Mouse (Mus musculus) embryonic fibroblast, embryonic 13.5 days (primary cell): ENCODE measurements at regions not wholly inside any gene's neighbourhood (a gene's known extent, or its start where the extent isn't known, plus 50 kb on each side); places are given as distances from the start of the nearest gene placed in this dataset.

Experiments used
- H3K27ac ChIP-seq: 2 replicates; pipeline ENCODE4 v1.5.1; 2012; ENCODE audit warnings: low read length, control low read depth, inconsistent platforms; ENCODE audit not compliant: insufficient read depth
- H3K4me1 ChIP-seq: 2 replicates; pipeline ENCODE4 v1.6.1; 2011; ENCODE audit warnings: low read length; ENCODE audit not compliant: control insufficient read depth, insufficient read depth
- H3K4me3 ChIP-seq: 2 replicates; pipeline ENCODE4 v1.5.1; 2011; ENCODE audit warnings: mild to moderate bottlenecking, control low read depth, low read length; ENCODE audit not compliant: insufficient read depth
- CTCF ChIP-seq: IDR thresholded peaks from 2 replicates; pipeline ENCODE4 v1.5.1; 2011; ENCODE audit warnings: mild to moderate bottlenecking, control low read depth, low read length, moderate library complexity, borderline replicate concordance; ENCODE audit not compliant: insufficient read depth
- POLR2A ChIP-seq: IDR thresholded peaks from 2 replicates; pipeline ENCODE4 v1.6.1; 2011; ENCODE audit warnings: low read depth, mild to moderate bottlenecking, control low read depth, low read length, moderate library complexity

DNA sequence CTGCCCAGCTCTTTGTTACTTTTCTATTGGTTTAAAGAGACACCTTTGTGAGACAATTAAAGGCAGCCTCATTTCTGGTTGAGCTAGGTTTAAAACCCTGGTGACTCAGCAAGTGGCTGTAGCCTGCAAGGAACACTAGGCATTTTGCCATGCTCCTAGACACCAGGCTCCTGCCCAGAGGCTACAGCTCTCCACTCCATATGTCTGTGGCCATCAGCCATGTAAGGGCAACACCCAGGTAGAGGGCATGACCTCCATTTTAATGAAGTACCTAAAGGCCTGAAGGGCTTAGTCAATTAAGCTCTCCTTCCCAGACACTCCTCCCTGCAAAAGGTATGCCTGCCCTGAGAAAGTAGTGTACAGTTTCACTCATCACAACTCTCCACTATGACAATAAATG is 130.9 kb downstream of the Bod1 start:
- no peak overlapping the region for H3K4me3 ChIP-seq
- H3K27ac ChIP-seq: no peak overlapping the region
- H3K4me1 ChIP-seq: no peaks in the 10 kb centered on the region
- TF ChIP-seq CTCF (no peak), POLR2A (no peak)

DNA sequence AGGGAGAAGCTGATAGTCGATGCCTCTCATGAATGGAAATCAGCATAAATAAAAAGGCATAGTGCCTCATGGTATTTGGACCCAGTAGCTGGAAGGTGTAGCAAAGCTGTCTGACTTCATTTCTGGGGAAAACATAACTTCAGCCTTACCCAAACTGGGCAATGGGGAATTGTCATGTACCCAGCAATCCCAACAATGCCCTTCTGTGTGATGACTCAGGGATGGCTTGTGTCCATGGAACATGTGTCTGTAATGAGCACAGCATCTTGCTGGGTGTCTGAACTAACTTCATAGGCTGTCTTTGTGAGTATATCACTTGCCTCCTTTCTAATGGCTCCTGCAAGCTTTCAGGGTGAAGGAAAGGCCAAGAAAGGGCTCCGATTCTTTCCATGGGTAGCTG is 140.3 kb downstream of the Bod1 start:
- no peak overlapping the region for H3K4me3 ChIP-seq

DNA sequence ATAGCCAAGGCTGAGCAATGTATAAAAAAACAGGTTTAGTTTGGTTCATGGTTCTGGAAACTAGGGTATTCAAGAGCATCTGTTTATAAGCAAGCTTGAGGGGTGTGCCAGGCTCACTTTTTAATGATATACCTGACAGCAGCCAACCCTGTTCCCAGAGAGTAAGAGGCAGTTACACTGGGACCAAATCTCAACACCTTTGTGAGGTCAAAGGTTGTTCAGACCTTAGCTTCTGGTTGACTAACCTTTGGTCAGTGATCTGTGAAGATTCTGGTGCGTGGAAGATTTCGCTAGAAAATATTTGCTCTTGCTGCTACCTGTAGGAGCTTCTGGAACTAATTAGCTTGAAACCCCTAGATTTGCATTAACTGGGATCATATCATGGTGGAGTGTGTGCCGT is 140.8 kb downstream of the Bod1 start:
- TF ChIP-seq CTCF (no peak), POLR2A (no peak)
- 0 out of 2 replicates have a peak, but pooled peaks cover 7% of the 10 kb centered on the region for H3K4me1 ChIP-seq
- H3K27ac ChIP-seq: no peak overlapping the region
- H3K4me3 ChIP-seq: no peak overlapping the region

More for the DNA sequence above, 140.3 kb downstream of the Bod1 start:
- 0 out of 2 replicates have a peak, but pooled peaks cover 7% of the 10 kb centered on the region for H3K4me1 ChIP-seq
- TF ChIP-seq POLR2A (no peak), CTCF (no peak)
- H3K27ac ChIP-seq: no peak overlapping the region

DNA sequence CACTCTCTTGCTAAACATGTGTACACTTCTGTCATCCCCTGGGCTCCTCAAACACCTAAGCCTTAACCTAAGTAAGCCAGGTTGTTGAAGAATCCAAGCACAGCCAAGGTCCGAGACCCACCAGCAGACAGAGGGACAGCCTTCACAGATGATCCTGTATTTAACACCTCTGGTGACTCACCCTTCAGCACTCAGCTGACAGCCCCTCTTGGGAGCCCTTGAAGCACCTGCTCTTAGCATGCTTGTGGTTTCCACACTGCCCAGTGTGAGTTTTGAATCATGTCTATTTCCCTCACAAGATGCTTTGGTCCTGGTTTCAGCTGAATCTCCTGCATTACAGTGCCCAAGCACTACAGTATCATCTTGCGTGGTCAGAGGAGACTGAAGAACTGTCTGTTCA is 142.0 kb downstream of the Bod1 start:
- TF ChIP-seq POLR2A (no peak), CTCF (no peak)
- Histone ChIP-seq H3K27ac (no peak overlapping the region), H3K4me1 (0 out of 2 replicates have a peak, but pooled peaks cover 7% of the 10 kb centered on the region), H3K4me3 (no peak overlapping the region)

DNA sequence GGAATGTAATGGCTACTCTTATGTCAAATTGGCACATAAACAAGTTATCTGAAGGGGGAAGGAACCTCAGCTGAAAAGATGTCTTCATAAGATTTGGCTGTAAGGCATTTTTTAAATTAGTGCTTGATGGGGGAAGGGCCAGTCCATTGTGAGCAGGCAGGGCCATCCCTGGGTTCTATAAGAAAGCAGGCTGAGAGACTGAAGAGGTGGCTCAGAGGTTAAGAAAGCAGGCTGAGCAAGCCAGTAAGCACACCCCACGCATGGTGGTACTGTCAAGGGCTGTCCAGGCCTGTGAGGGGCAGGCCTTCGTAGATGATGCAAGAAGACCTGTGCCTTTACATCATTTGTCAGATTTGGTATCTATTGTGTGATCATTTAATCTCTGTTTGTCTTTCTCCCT is 147.0 kb downstream of the Bod1 start:
- H3K4me3 ChIP-seq: no peak overlapping the region
- peaks cover 9% of the 10 kb centered on the region for H3K4me1 ChIP-seq
- TF ChIP-seq POLR2A: no peak
- TF ChIP-seq CTCF: no peak
- H3K27ac ChIP-seq: no peak overlapping the region

DNA sequence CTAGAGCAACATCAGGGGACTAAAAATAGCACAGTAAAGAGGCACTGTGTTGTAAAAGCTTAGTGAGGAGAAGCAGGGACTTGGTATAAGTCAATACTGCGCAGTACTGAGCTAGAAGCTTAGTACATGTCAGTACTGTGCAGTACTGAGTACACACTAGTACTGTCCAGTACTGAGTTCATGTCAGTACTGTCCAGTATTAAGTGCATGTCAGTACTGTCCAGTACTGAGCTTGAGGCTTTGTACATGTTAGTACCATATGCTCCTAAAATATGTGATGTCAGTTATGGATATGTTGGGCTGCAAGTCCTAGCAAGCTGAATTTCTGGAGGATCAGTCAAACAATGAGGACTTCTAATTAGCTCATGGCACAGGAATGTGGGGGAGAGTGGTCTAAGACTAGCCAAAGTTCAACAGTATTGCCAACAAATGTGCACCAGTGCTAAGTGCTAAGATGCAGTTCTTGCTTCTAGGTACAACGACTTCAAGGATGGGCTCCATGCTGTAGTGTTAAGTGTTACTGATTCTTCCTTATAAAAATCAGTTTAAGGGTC is 147.5 kb downstream of the Bod1 start:
- Histone ChIP-seq H3K4me3 (no peak overlapping the region), H3K27ac (no peak overlapping the region), H3K4me1 (peaks cover 8% of the 10 kb centered on the region)
- TF ChIP-seq POLR2A: no peak

DNA sequence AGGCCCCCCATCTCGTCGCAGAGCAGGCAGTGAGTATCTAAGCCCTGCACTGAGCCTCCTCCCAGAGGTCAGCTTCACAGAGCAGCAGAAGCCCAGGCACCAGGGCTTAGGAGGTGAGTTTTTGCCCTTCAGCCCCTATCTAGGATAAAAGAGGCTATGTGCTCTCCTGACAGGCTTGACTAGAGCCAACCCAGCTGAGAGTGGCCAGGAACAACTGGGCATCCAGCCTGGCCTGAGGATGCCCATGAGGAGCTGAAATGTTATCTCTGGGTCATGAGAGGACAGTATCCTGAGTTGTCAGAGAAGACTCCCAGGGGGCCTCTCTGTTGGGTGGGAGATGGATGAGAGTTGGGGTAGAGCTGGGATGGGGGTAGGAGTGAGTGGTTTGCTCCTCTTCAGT is 149.6 kb downstream of the Bod1 start:
- no peak for TF ChIP-seq POLR2A
- no peak for TF ChIP-seq CTCF
- Histone ChIP-seq H3K4me1 (peaks cover 8% of the 10 kb centered on the region), H3K4me3 (no peak overlapping the region), H3K27ac (no peak overlapping the region)

DNA sequence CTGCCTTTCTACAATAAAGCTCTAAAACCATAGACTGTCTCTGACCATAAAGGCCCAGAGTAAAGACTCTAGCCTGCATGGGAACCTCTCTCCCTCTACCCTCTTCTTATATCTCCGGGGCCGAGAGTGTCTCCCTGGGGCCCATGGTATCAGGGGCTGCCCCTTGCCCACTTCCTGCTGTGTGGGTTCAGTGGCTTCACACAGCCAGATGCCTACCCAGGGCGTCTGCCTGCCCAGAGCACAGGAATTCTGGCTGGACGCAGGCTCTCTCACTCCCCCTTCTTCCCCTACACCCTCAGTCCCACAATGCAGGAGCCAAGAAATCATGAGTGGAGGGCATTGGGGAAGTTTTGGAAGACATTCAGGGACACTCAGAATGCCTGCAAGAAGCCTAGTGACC is 150.8 kb downstream of the Bod1 start:
- H3K4me3 ChIP-seq: no peak overlapping the region
- no peak for TF ChIP-seq POLR2A

DNA sequence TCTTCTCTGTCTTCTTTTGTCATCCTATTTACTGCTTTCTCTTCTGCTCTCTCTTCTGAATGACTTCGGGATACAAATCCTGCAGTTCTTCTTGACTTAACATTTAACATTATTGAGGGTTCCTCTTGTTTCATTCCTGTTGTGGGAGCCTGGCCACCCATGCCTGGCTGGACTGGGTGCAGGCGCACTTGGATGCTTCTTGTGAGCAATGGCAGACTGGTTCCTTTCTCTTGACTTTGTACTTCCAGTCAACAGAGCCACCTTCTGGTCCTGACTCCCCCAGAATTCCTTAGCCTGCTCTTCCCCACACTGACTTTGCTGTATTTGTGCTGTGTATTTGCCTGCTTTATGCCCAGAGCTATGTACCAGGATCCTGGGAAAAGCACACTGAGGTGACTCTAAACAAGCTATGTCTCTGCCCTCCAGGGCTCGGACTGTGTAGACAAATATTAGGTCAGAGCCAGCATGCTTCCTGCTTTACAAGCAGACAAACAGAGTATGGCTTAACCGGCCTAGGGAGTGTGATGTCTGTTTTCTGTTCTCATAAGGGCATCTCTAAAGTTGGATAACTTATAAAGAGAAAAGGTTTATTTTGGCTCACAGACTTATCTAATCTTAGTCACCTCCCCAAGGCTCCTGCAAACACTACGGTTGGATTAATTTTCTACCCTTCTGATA is 133.5 kb upstream of the Stc2 start:
- no peak overlapping the region for H3K4me3 ChIP-seq
- no peak overlapping the region for H3K27ac ChIP-seq
- no peaks in the 10 kb centered on the region for H3K4me1 ChIP-seq
- no peak for TF ChIP-seq CTCF
- no peak for TF ChIP-seq POLR2A

More for the DNA sequence above, 150.8 kb downstream of the Bod1 start:
- no peak overlapping the region for H3K27ac ChIP-seq
- H3K4me1 ChIP-seq: peaks cover 8% of the 10 kb centered on the region

DNA sequence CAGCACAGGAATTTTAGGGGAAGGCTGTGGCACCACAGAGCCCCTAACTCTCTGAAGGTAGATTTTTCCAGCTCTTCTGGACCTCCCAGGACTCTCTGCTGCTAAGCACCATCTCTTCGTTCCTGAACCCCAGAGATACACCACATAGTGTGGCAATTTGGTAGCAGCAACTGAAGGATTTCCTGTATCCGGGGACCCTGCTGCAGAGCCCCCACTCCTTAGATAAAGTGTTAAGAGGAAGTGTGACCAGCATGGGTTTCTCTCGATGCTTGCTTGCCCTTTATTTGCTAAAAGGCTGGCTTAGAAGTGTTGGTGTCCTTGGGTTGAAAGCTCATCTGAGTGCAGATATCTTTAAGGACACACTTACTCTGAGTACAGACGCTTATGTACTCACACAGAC is 115.6 kb upstream of the Stc2 start:
- H3K27ac ChIP-seq: no peak overlapping the region
- TF ChIP-seq POLR2A (no peak), CTCF (no peak)
- H3K4me3 ChIP-seq: no peak overlapping the region
- H3K4me1 ChIP-seq: no peaks in the 10 kb centered on the region

DNA sequence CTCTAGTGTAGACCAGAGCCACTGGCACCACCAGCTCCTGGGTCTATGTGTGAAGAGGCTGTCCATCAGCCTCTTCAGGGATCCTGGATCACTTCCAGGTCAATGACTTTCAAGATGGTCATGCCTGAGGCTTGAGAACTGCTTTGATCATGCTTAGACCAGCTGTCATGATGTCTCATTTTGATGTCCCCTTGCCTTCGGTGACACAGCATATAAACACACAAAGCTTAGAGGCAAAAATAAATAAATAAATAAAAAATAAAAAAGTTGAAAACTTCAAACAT is 111.1 kb upstream of the Stc2 start:
- TF ChIP-seq POLR2A (no peak), CTCF (no peak)
- no peak overlapping the region for H3K4me3 ChIP-seq
- no peak overlapping the region for H3K27ac ChIP-seq
- no peaks in the 10 kb centered on the region for H3K4me1 ChIP-seq
